Mouse (Mus musculus): ENCODE results near the gene Cdc25b.

Gene Cdc25b

DNA sequence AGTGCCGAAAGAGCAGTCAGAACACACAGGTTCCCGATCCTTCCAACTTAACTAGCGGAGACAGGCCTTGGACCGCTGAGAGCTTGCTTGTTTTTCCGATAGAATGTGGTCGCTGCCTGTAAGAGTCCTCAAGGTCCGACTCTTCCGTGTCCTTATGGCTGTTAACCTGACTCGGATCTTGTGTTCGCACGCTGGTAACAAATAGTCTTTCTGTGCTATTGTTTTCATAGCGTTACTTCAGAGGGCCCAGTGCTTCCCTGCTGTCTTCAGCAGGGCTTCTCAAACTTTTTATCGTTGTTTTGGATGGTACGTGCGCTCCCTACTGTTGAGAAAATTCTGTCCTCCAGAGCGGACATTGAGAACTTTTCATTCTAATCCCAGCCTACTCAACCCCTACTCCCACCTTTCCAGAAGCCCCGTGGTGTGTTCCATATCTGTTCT lies 26.1 kb upstream of the Cdc25b start:
- DNase-seq (ENCODE audit: low read depth) = peak; percentile 36

DNA sequence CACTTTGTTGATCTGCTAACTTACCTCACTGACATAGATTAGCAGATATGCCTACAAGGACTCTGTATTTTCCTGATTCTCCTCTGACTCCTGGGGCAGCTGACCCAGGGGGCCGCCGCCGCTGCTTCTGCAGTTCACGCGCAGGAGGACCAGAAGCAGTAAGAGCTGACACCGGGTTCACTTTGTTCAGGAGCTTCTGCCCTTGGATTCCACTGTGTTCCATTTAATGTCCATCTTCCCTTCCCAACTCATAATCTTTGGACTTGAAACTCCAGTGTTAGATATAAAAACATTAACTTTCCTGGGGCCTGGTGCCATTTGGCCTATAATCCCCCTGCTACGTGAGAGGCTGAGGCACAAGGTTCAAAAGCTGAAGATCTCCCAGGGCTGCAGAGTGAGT lies 22.8 kb upstream of the Cdc25b start:
- no peak for DNase-seq (ENCODE audit: low read depth)

DNA sequence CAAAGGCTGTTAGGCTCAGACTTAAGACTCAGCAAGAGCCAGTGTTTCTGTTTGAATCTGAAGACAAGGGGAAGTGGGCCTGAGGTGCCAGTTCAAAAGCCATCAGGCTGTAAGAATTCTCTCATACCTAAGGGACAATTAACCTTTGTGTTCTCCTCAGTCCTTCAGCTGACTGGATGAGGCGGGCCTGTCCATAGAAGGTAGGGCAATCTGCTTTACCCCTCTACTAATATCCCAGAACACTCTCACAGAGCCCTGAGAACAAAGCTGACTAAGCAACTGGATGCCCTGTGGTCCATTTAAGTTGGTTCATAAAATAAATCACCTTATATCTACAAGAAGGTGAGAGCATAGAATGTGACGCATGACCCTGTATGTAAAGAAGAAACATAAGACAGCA lies 20.6 kb upstream of the Cdc25b start:
- no peak for DNase-seq (ENCODE audit: low read depth)

DNA sequence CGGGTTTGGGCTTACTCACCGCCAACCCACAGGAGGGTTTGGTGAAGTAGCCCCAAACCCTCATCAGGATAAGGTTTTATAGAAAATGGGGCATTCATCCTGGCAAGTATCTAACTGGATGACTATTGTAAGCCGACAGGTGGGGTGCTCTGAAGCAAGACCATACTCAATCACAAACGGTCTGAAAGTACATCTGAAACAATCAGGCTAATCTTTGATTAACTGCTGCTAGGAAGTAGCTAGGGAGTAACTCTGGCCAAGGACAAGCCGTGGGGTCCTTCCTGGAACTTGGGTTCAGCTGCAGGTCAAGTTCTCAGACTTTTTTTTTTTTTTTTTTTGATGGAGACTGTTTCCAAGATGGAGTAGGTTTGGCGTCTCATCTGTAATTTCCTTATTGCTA lies 18.8 kb upstream of the Cdc25b start:
- no peak for DNase-seq (ENCODE audit: low read depth)

DNA sequence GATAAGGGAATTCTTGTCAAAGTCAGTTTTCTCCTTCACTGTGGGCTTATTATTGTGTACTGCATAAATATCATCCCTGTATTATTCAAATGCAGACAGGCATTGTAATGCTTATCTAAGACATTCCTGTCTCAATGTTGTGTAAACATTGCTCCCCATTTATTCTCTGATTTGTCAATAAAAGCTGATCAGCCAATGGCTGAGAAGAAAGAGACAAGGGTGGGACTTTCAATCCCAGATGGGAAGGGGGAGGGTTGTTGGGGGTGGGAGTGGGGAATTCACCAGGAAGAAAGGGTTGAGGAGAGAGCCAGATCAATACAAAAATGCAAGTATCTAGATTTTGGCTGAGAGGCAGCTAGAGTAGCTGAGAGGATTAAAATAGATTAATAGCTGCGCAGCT lies 17.8 kb upstream of the Cdc25b start:
- no peak for DNase-seq (ENCODE audit: low read depth)

DNA sequence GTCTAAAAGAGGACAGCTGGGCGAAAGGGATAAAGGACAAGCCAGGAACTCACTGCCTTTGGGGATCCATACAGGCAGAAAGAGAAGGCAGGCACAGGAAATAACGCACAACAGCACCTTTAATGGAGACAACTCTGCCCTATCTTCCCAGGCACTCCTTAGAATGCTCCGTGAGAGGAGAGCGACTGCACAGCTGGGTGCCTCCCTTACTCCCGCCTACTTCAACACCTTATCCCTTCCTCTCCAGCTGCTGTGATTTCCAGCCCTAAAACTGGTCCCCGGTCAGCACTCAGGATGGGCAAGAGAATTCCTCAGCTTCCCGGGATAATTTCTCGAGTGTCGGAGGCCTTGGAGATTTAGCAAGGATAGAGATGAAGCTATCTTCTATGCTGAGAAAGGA lies 15.8 kb upstream of the Cdc25b start:
- DNase-seq (ENCODE audit: low read depth) = no peak

DNA sequence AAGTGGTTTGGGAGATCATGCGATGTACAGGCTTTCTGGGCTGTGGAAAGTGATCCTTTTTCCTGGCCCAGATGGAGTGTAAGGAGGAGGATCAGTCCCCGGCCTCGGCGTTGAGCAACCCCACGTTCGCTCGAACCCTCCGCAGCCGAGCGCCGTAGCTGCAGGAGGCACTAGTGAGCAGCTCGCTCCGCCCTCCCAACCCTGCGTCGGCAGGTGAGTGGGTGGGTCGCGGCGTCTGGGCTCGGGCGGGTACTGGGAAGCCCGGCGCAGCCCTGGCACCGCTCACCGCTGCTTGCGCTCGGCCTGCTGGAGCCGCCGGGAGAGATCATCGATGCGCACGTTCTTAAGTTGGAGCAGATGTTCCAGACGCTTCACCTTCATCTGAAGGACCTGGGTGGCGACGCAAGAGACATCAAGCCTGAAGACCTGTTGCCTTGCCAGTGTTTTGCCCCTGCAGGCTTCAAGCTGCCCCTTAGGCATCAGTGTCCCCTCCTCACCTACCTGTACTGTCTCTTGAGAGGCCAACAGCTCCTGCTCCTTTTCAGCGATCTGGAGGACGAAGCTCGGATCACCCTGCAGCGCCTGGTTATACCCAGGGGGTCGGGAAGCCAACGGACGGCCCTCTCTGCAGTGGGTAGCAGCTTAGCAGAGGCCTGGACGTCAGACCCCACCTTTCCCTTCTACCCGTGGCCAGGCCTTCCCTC lies 15.2 kb upstream of the Cdc25b start:
- DNase-seq (ENCODE audit: low read depth) = no peak

DNA sequence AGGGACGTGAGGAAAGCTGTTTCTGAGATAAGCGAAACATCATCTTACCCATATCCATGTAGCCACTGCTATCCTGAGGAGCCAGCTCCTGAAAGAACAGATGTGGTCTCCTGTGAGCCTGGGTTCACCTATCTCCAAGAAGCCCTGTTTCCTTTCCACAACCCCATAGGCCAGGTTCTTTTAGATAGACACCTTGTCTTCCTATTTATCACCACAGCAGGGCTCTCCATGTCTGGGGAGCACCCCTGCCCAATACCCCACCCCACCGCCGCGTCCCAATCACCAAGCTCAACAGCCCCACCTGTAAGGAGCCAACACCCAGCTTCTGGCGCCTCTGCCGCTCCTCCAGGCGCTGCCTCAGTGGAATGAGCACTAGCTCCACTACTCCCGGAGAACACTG lies 14.4 kb upstream of the Cdc25b start:
- DNase-seq (ENCODE audit: low read depth) = no peak

DNA sequence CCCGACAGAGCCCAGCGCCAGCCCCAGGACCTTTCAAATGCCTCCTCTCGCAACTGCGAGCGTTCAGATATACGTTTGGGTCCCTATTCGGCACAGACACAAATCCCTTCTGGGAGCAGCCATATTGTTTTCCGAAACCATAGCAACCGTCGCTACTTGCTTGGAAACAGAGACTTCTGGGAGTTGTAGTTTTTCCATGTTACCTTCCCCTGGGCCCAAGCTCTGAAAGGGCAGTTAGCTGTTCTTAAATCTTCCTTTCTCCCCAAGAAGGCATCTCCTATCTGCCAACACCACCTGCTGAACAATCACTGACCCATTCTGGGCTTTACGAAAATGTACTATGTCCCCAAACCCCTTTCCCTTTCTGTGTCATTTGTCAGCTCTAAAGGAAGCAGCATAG lies 12.0 kb upstream of the Cdc25b start:
- no peak for DNase-seq (ENCODE audit: low read depth)

DNA sequence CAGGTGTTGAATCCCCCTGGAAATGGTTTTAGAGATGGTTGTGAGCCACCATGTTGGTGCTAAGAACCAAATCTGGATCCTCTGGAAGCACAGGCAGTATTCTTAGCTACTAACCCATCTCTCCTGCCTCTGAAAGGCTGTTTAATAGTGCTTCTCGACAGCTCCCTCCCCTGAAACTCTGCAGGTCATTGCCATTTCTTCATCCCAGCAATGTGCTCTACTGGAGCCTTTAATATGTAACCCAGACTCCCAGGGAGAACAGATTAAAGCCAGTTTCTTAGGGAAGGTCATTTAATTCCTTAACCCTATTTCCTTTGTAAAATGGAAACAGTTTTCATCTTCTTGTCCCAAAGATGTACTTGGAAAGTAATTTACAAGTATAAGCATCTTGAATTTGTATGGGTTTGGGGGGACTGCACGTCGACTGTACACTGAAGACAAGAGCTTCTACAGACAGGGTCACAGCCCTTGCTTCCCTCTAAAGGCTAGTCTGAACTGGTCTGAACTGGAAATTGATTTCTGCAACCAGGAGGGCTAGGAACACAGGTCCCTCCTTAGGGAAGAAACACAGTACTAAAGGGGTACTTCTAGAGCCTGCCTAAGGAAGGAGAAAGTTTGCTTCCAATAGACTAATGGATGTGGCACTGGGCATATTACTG lies 11.3 kb upstream of the Cdc25b start:
- DNase-seq (ENCODE audit: low read depth) = no peak

DNA sequence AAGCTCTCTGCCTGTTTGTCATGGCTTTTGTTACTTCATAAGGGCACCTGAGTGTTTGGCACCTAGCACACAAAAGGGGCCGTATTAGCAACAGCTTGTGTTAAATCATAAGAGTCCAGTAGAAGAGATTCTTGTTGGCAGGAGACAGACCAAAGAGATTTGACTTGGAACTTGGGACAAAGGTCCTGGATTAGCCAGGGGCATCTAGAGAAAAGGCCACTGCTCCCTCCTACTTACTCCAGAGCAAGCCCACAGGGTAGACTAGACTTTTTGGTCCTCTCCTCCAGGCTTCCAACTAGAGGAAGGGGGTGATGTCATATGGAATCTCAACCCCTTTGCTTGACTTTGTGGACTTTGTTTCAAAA lies 10.8 kb upstream of the Cdc25b start:
- no peak for DNase-seq (ENCODE audit: low read depth)

DNA sequence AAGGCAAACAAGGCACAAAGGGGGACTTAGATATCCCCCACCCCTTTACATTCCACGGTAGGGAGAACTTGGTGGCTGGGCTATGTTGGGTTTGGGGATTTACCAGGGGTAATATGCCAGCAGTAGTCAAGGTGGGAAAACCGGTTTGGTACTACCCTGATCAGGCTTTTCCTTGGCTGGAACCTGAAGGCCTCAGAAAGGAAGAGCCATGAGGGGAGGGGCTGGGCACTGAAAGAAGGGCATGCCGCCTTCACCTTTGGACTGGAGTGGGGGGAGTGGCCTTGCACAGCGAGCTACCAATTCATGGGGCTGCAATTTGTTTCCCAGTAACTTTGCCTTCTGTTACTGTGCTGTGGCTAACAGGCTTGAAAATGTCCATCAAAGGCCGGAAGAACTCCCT lies 10.3 kb upstream of the Cdc25b start:
- no peak for DNase-seq (ENCODE audit: low read depth)

DNA sequence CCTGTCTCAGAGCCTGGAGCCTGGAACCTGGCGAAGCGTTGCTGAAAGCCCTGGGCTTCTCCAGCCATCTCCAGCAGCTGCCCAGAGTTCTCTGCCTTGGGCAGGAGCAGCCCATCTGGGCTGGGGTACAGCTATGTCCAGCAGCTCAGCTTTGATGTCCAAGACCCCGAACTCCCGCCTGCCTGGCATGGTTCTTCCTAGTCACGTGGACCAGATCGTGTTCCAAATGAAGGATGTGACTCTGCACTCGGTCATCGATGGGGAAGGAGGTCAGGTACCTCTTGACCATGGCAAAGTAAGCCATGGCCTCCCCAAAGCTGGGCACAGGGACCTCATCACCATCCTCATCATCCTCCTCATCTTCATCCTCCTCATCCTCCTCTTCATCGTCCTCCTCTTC lies 8.8 kb upstream of the Cdc25b start:
- DNase-seq (ENCODE audit: low read depth) = no peak

DNA sequence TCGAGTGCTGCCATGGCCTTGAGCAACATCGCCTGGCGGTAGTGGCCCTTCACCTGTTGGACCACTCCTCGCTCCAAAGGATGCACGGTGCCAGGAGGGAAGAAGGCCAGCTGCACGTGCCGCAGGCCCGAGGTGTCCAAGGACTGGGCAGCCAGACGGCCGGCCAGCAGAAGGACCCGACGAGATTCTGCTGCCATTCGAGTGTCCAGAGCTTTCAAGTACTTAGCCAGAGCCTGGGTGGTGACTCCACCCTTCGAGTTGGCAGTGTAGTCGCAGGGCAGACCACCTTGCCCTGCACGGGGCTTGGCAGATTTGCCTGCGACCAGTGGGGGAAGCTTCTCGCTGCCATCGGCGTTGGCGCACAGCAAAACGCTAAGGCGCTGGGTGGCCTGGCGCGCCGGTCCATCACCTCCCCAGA lies 7.9 kb upstream of the Cdc25b start:
- no peak for DNase-seq (ENCODE audit: low read depth)

DNA sequence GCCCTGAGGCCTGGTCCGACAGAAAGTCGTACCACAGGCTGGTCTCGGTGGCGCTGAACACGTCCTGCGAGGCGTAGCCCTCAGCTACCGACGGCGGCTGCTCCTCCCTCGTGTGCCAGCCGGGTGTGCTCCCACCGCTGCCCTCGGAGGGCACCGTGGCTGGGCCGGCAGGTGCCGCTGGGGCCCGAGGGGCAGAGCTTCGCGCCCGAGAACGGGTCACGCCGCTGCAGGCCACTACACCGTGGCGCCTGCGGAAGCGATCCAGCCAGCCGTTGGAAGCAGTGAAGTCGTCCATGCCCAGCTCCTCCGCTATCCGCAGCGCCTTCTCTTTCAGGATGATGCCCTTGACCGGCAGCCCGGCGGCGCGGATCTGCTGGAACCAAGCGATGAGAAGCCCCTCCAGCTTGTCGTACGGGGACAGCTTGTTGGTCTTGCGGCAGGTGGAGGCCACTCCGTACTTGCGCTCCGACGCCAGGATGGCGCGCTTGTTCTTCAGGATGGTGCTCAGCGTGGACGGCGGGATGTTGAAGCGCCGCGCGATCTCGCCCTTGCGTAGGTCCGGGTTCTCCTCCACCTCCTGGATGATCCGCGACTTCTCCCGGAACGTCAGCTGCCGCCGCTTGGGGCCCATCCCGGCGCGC lies 7.4 kb upstream of the Cdc25b start:
- DNase-seq (ENCODE audit: low read depth) = no peak

DNA sequence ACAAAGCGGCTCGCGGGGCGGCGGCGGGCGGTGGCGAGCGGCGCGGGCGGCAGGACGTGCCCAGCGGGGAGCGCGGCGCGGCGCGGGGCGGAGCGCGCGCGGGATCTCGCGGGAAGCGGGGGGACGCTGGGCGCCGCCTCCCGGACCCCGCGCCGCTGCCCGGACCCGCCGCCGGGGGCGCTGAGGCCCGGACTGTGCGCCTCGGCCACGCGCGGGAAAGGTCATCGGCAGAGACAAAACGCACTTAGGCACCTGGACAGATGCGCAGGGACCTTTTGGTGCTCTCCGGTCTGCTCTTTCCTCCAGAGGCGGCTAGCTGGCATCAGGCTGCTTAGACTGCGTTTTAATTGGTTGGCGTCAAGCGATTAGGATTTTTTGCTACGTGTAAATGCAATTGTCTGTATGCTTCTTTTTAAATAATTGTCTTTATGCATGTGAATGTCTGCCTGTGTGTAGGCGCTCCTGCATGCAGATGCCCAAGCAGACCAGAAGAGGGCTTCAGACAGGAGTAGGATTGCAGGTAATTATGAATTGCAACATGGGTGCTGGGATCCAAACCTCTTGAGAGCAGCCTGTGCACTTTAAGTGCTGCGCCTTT lies 6.7 kb upstream of the Cdc25b start, which contains the start of gene Cenpb:
Cenpb (minus strand) TSS at position 78 of the 598 bp plus-strand sequence.
- DNase-seq (ENCODE audit: low read depth) = no peak

DNA sequence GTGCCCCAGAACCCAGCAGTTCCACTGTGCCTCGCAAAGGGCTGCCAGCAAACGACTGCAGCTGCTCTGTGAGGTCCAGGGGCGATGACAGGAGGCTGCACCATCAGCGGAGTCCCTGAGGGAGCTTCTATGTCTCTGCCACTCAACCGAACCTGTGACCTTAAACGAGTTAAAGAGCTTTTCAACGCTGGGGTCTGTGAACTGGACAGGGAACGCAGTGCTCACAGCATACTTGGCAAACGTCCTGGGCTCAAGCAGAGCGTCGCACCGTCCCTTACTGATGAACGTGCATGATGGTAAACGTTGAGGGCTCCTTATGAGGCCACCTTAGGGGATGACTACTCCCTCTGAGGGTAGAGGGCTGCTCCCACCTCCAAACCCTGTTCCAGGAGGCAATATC lies 406 bp upstream of the Cdc25b start:
- no peak for DNase-seq (ENCODE audit: low read depth)

DNA sequence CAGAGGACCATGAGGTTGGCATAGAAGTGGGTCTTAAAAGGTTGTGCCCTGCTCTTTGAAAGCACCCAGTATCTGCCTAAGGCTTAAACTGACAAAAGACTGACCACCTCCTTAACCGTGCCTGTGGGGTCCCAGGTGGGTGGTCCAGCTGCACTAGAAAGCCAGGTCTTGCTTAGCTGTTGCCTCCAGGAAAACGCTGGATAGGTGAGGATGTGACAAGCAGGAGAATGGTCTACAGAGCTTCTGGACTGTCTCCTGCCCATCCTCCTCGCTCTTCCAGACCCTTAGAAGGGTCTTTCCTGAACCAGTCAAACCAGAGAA lies 813 bp downstream of the Cdc25b start:
- no peak for DNase-seq (ENCODE audit: low read depth)

DNA sequence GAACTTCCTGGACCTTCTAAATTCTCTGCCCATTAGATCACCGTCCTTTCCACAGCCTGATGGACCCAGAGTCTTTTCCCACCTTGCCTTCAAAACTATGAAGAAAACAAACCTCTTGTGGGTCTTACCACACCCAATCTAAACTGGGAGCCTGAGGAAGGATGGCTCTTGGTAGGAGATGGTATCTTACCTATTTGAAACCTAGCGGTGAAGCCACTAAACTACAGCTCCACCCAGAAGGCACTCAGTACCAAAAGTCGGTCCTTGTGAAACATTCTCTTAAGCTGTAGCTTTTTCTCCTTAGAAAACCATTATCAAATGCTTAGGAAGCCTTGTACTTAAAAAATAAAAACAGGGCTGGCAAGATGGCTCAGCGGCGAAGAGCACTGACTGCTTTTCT lies 1.6 kb downstream of the Cdc25b start:
- DNase-seq (ENCODE audit: low read depth) = no peak

DNA sequence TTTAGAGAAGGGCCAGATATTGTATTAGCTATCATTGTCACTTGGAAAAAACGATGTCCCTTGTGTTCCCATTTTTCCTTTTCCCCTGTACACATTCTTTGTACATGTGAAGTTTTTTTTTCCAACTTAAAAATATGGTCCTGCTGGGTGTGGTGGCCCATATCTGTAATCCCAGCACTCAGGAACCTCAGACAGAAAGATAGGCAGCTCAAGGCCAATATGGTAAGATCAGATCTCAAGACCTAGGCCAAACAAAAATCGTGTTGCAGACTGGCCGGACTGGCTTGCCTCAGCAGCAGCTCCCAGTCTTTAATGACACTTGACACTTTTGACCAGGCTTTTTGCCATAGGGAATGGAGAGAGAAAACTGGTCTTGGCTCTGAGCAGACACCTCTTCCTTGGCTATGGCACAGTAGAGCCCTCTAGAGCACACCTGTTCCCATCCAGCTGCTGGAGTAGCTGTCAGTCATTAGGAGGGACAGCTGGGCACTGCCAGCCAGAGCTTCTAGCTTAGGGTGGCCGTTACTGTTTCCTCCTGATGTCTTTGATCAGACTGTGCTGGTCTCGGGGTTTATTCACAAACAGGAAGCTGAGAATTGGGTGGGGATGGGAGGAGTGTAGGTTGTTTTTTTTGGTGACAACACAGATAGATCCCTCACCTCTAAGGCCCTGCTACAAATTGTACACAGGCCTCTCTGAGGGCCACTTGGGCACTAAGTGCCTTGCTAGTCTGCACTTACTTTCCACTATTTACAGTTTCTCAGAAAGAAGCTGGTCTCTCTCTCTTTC lies 3.0 kb downstream of the Cdc25b start:
- DNase-seq (ENCODE audit: low read depth) = no peak

DNA sequence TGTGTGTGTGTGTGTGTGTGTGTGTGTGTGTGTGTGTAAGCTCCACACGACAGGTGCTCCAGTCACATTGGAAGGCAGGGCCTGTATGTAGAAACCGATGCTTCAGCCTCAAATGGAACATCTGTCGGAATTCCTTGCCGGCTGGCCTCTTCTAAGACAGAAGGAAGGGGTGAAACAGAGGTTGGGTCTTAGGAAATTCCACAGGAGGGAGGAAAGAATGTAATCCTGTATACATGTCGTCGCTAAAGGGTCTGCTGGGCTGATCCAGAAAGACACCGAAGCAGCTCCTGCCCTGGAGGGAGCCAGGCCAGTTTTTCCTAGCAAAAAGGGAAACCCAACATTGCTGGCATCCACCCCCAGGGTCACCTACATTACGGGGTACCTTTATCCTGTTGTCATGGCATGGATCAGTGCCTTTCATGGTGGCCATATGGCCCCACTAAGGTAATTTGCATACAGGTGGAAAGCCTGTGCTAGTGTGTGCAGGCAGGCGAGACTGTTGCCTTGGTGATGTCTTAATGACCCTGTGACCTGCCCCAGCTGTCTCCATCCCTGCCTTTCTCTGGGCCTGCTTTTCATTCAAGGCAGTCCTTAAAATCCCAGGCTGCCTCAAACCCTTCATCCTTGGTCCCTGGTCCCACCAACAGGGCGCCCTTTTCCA lies 3.7 kb downstream of the Cdc25b start:
- no peak for DNase-seq (ENCODE audit: low read depth)

DNA sequence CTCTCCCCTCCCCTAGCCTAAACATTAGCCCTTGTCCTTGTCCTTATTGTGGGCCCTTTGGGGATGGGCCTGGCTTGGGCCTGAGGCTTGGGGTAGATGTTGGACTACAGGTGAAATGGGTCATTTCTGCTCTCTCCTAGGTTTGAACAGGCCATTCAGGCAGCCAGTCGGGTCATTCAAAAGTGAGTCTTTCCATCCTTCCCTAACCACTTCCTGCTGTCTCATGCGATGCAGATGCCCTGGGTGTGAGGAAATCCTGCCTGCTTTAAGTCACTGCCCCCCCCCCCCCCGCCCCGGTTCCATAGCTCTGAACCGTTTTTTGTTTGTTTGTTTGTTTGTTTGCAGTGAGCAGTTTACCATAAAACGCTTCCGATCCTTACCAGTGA lies 4.2 kb downstream of the Cdc25b start:
- no peak for DNase-seq (ENCODE audit: low read depth)
